Mouse (Mus musculus) regulatory T cell (primary cell): ENCODE results near the gene Ehd1.

Experiments
- in situ Hi-C: fragments of 300-600 bp; cut with MboI, MseI; formaldehyde crosslinking; loops from one replicate; pipeline ENCODE4 v1.15.1; 2025; ENCODE audit warnings: high pct_unique_total_duplicates

Ehd1 gene

DNA sequence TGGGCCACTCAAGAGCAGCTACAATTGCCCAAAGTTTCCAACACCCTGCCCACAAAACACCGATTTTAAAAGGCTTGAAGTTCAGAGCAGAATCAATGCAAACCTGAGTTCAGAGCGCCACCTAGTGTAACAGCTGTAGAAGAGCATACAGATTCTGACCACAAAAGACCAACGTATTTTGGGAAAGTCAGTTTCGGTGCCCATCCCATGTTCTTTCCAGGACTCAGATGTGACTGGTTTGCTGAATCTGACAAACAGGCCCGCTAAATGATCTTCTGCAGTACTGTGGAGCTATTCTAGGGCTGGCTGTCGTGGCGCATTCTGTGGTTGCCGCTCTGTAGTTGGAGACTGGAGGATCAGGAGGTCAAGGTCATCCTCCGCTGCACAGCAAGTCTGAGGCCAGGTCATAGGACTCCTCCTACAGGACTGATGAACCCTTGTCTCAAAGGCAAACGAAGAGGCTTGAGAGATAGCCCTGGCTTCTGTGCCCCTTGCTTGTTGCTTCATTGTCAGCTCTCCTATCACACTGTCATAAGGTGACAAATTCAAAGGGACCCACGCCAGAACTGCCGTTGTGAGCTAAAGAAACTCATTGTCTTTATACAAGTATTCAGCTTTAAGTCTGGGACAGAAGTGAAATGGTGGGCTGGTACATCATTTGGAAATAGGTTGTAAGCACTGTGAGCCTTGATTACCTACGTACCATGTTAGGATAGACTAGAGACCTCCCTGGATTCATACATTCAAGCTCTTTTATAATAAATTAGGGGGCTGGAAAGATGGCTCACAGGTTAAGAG is 55.4 kb downstream of the Ehd1 start:
- in situ Hi-C loops, result no loop called here

DNA sequence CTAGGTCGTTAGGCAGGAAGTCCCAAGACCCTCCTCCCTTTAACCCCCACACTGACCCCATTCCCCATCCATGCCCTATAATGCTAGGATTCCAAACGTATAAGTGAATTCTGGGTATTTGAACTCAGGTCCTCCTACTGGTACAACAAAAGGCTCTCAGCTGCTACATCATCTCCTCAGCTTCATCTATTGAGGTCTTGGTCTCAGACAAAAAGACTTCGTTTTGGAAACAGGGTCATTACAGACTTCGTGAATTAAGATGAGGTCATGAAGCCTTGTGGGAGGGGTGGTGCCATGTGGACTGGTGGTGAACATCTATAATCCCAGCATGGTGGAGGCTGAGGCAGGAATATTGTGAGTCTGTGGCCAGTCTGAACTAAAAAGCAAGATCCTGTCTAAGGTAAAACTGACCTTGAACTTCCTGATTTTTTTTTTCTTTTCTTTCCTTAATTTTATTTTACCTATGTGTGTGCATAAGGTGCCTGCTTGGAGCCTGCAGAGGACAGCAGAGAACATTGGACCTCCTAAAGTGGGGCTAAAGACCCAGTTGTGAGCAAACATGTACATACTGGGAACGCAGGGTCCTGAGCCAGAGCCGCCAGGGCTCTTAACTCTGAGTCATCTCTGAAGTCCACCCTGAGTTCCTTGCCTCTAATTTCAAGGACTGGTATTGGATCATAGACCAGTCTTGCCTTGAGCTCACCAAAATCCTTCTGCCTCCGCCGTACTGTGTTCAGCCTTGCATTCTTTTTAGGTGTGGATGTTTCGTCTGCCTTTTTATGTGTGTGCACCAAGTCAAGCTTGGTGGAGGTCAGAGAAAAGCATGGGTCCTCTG is 57.5 kb downstream of the Ehd1 start:
- in situ Hi-C loops, result no loop called here

DNA sequence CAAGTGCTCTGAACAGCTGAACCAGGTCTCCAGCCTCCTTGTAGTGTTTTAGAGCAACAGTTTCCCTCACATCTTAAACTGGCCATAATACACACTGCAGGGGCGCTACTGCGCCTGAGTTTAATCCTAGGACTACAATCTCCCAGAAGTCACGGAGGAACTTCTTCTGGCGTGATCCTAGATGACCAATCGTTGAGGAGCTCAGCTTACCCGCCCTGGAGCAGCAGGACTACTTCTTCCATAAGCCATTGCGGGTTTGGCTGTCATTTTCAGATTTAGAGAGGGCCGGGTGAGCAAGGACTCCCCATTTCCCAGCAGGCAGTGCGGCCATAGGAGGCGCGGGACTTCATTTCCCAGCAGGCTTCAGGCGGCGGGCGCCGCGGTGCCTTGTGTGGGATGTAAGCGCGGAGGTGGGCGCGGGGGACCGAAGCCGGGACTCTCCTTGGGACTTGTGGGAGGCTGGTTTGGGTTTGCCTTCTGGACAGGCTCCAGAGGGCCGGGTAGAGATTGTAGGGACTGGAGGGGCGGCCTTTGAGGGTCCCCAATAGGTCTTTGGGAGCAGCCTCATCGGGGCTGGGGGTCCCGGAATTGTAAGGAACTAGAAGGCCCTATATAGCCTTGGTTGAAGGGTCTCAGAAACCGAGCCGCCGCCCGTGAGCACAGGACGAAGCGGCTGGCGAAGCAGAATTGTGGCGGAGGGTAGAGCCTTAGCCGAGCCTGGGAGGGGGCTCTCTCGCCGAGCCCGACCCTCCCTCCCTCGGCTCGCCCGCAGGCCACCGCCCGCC is 58.3 kb downstream of the Ehd1 start, which contains the start of gene Men1:
Gene Men1 (plus strand): TSS at position 307 of the 785 bp plus-strand sequence.
- in situ Hi-C loops, result no loop called here

DNA sequence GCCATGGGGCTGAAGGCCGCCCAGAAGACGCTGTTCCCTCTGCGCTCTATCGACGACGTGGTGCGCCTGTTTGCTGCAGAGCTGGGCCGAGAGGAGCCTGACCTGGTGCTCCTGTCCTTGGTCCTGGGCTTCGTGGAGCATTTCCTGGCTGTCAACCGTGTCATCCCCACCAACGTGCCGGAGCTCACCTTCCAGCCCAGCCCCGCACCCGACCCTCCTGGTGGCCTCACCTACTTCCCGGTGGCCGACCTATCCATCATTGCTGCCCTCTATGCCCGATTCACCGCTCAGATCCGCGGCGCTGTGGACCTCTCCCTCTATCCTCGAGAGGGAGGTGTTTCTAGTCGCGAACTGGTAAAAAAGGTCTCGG is 58.9 kb downstream of the Ehd1 start:
- in situ Hi-C loops, result no loop called here

DNA sequence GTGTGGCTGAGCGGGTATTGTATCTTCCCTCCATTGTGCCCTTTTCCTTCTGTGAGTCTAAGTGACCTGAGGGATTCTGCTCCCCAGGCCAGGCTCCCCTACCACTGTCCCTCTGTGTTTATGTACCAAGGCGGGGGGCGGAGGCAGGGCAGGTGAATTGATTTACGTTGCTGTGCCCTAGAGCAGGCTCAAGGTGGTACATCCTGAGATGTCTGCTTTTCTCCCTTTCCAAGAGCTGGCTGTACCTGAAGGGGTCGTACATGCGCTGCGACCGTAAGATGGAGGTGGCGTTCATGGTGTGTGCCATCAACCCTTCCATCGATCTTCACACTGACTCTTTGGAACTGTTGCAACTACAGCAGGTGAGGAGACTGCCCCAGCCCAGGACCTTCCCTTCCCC is 60.4 kb downstream of the Ehd1 start:
- in situ Hi-C loops, result no loop called here

DNA sequence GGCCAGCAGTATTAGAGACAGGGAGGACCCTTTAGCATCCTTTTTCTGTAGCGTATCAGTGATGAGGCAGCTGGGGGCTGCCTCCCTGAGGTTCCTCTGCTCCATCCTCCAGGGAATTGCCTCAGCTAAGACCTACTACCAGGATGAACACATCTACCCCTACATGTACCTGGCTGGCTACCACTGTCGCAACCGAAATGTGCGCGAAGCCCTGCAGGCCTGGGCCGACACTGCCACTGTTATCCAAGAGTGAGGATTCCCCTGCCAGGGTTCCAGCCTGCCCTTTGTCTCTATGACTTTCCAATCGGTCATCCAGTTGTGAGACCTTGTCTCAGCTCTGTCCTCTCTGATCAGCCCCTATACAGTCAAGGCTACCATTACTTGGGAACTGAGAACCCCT is 61.6 kb downstream of the Ehd1 start:
- in situ Hi-C loops, result no loop called here

DNA sequence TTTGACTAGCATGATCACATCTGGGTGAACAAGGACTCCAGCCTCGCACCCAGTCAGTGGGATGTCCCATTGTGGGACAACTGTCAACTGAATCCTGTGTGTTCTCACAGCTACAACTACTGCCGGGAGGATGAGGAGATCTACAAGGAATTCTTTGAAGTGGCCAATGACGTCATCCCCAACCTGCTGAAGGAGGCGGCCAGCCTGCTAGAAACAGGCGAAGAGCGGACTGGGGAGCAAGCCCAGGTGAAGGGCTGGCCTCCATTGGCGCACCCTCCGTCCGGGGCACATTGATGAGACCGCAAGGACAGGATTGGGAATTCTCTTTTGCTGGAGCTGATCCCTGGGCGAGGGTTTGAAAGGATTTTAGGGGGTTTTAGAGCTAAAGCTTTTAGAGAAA is 62.2 kb downstream of the Ehd1 start:
- in situ Hi-C loops, result no loop called here

DNA sequence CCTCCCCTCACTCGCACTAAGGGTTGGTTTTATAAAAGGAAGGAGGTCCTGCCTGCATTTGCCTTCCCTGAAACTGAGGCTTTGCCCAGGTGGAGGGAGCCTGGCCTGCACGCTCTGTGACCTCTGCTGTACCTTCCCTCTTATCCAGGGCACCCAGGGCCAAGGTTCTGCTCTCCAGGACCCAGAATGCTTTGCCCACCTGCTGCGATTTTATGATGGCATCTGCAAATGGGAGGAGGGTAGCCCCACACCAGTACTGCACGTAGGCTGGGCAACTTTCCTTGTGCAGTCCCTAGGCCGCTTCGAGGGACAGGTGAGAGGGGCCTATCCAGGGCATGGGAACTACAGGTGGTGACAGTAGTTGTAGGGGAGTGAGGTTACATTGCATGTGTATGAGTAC is 62.7 kb downstream of the Ehd1 start:
- in situ Hi-C loops, result no loop called here

GRCm38 (mm10) chr19:6339890-6340504 is 63.5 kb downstream of the Ehd1 start:
- in situ Hi-C loops, result no loop called here

DNA sequence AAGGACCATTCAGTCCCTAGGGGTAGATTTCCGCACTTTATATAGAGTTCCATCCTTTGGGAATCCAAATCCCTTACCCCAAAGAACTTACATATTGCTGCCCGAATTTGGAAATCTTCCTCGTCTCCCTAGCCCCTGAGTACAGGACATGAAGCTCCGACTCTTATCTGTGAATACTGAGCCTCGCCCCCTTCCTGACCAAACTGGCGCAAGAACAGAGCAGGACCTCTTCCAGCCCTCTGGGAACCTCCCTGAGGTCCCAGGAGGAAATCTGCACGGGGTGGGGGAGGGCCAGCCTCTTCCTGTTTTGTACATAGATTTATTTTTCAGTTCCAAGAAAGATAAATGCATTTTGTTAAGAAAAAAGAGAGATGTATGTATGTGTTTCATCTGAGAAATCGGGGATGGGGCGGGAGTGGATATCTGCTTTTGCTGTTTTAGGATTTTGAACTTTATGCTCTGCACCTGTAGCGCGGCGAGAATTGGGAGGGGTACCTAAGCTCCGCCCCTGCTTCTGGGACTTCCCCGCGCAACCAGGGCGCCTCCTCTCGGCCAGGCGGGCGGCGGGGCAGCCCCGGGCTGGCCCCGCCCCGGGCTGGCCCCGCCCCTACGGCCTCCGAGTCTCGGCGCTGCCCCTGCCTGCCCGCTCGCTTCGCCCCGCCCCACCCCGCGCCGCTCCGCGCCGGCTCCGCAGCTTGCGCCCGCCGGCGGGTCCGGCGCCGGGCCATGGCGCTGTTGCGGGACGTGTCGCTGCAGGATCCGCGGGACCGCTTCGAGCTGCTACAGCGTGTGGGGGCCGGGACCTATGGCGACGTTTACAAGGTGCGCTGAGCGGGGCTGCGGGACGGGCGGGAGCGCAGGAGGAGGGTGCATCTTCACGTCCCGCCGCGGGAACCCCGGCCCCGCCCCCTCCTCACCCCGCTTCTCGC is 64.3 kb downstream of the Ehd1 start, which contains the start of gene Map4k2:
Gene Map4k2 (plus strand): TSS at position 612 of the 929 bp plus-strand sequence.
- in situ Hi-C loops, result no loop called here

- in situ Hi-C loops, result no loop called here
Observed at GRCm38 (mm10) chr19:6341453-6342077, 65.0 kb downstream of the Ehd1 start.

DNA sequence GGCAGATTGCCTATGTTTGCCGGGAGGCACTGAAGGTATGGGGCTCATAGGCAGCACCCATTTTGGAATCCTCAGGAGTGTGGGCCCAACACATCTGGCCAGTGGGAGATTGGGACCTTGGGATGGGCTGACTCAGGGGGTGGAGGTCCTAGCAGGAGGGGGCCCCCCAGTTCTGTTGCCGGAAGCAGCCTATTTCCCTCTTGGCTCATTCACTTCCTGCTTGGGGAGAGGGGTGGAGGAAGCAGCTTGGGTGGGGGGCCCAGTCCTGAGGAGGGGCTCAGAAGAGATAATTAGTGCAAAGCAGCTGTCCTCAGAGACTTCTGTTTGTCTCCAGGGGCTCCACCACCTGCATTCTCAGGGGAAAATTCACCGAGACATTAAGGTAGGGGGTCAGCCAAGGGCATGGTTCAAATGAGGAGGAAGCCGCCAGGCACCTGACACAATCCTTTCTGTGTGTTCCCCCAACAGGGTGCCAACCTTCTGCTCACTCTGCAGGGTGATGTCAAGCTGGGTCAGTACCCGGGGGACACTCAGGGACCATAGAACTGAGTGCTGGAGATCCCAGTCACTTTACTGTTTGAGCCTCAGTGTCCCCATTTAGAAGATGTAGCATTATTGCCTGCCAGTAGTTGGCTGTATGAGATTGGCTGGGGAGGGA is 65.9 kb downstream of the Ehd1 start:
- in situ Hi-C loops, result no loop called here

GRCm38 (mm10) chr19:6343066-6343925 is 66.8 kb downstream of the Ehd1 start:
- in situ Hi-C loops, result no loop called here

DNA sequence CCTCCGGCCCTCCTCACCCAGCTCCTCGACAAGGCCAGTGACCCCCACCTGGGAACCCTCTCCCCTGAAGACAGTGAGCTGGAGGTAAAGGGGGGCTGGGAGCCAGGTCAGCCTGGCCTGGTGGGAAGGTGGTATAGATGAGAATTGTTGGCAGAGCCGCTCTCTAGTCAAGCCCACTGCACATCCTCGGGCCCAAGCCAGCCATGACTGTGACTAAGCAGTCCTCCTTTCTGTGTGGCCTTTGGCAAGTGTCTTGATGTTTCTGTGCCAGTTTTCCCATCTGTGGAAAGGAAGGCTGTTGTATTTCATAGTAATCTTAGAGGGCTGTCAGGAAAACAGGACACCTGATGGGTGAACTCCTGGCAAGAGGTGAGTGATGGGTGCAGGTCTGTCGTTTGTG is 67.5 kb downstream of the Ehd1 start:
- in situ Hi-C loops, result no loop called here

GRCm38 (mm10) chr19:6346023-6346422 is 69.5 kb downstream of the Ehd1 start:
- in situ Hi-C loops, result no loop called here

GRCm38 (mm10) chr19:6346661-6347060 is 70.1 kb downstream of the Ehd1 start:
- in situ Hi-C loops, result no loop called here

GRCm38 (mm10) chr19:6347615-6348014 is 71.1 kb downstream of the Ehd1 start:
- in situ Hi-C loops, result no loop called here

- in situ Hi-C loops, result no loop called here
Observed at GRCm38 (mm10) chr19:6348717-6349116, 72.2 kb downstream of the Ehd1 start.
